Mouse (Mus musculus) heart, embryonic 16.5 days (tissue): ENCODE measurements around the gene Cryba4. TPM values are rescaled to one million over a fixed set of nuclear protein-coding genes. Genes with fewer than 3 reads are reported as not detected.
A peak's percentile ranks its signal among the peaks of the same experiment; 100 is the strongest.

Experiments used
- ATAC-seq: fragments of 200-750 bp; cut with Nextera tagmentation; replicated peaks from 2 replicates; pipeline ENCODE4 v1.8.0; 2017; ENCODE audit warnings: moderate number of reproducible peaks; ENCODE audit not compliant: insufficient read depth, low FRiP score; ENCODE audit errors: extremely low read depth
- H3K27ac ChIP-seq: fragments of 300-500 bp; sonication (generic); 2 replicates; pipeline ENCODE4 v1.5.1; 2014; ENCODE audit warnings: mild to moderate bottlenecking, low read length, control low read depth, moderate library complexity
- H3K27me3 ChIP-seq: fragments of 300-500 bp; sonication (generic); 2 replicates; pipeline ENCODE4 v1.6.1; 2014; ENCODE audit warnings: low read length, mixed read lengths; ENCODE audit not compliant: control insufficient read depth, insufficient read depth
- H3K36me3 ChIP-seq: fragments of 300-500 bp; sonication (generic); 2 replicates; pipeline ENCODE4 v1.6.1; 2014; ENCODE audit not compliant: control insufficient read depth, insufficient read depth
- H3K4me1 ChIP-seq: fragments of 300-500 bp; sonication (generic); 2 replicates; pipeline ENCODE4 v1.6.1; 2014; ENCODE audit warnings: low read length, mixed read lengths; ENCODE audit not compliant: control insufficient read depth, insufficient read depth
- H3K4me2 ChIP-seq: fragments of 300-500 bp; sonication (generic); 2 replicates; pipeline ENCODE4 v1.6.1; 2014; ENCODE audit warnings: low read depth, mild to moderate bottlenecking, control low read depth, low read length
- H3K4me3 ChIP-seq: fragments of 300-500 bp; sonication (generic); 2 replicates; pipeline ENCODE4 v1.5.1; 2014; ENCODE audit warnings: mild to moderate bottlenecking, control low read depth, low read length
- H3K9ac ChIP-seq: fragments of 300-500 bp; sonication (generic); 2 replicates; pipeline ENCODE4 v1.6.1; 2014; ENCODE audit warnings: low read length, control low read depth
- H3K9me3 ChIP-seq: fragments of 300-500 bp; sonication (generic); replicated peaks from 2 replicates; pipeline ENCODE4 v1.6.1; 2016; ENCODE audit warnings: low read length; ENCODE audit not compliant: control insufficient read depth
- WGBS: fragments of 180-500 bp; shearing (Covaris S2); extraction: QIAGEN DNeasy Blood & Tissue Kit; methylation state at CpG from one replicate; pipeline ENCODE4 v1.1.7; 2014; 5-methylcytosine and 5-hydroxymethylcytosine counted together
- polyA plus RNA-seq: library from polyadenylated mRNA; unstranded; fragments of >200 nt; fragmentation: Nextera tagmentation; extraction: Ambion mirVana; gene quantifications from 2 replicates; pipeline ENCODE4 v1.2.1, GENCODE M21; 2015

Cryba4 gene
- polyA plus RNA-seq, 1 experiment from 2014 or later: 1.6 TPM

DNA sequence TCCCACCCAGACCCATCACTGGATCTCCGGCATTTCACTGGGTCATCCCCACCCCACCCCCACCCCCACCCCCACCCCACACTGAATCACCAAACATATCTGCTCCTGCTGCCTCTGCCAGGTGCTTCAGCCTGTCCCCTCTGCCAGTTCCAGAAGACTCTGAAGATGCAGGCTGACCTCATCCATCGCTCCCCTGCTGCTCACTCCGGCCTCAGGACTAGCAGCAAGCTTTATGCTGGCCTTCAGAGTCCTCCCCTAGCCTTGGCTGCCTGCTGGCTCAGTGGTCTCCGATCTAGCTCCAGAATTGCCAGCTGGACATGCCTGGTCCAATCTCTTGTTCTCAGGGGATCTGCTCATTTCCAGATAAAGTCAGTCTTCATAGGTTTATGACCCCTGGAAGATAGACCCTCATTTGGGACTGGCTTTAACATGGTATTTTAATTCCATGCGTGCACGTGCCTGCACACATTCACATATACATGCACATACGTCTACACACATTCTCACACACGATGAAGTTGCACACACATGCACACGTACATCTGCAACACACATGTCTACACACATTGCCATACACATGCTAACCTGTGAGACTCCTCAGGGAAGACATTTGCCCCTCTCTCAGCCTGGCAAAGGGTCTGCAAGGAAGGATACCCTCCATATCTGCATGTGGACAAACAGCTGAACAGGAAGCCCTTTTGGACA is 14.3 kb downstream of the Cryba4 start:
- Histone ChIP-seq H3K4me1 (peaks cover 3% of the 10 kb centered on the region; the same call in 1 of the 2 replicates), H3K9me3 (no peaks in the 10 kb centered on the region), H3K27ac (no peak overlapping the region), H3K36me3 (no peaks in the 10 kb centered on the region), H3K4me3 (no peak overlapping the region), H3K4me2 (no peak overlapping the region), H3K9ac (no peak overlapping the region), H3K27me3 (peaks cover 9% of the 10 kb centered on the region)
- ATAC-seq: no peak
- WGBS: 54% methylated on average over 9 of the region's 9 CpGs

DNA sequence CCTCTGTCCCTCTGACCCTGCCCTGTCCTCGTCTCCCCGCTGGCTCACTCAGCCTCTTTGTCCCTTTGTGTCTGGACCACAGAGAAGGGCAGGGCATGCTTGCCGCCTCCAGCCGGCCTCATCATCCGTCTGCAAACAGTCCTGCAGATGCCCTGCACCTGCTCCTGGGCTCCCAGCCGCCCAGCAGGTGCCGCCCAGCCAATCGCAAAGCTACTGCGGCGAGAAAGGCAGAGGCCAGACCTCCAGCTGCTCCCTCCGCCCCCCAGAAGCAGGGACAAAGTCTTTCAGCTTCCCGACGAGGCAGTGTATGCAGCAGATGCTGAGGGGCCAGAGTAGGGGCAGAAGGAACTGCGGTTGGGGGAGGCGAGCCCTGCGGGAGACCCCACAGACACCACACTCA is 14.9 kb downstream of the Cryba4 start:
- no peak for ATAC-seq
- no peak overlapping the region for H3K9ac ChIP-seq
- no peaks in the 10 kb centered on the region for H3K9me3 ChIP-seq
- no peaks in the 10 kb centered on the region for H3K36me3 ChIP-seq
- no peaks in the 10 kb centered on the region; the same call in 1 of the 2 replicates for H3K4me1 ChIP-seq
- no peak overlapping the region for H3K4me2 ChIP-seq
- no peak overlapping the region for H3K4me3 ChIP-seq
- H3K27ac ChIP-seq: no peak overlapping the region
- H3K27me3 ChIP-seq: peaks cover 9% of the 10 kb centered on the region
- WGBS: 8% methylated on average over 16 of the region's 16 CpGs

DNA sequence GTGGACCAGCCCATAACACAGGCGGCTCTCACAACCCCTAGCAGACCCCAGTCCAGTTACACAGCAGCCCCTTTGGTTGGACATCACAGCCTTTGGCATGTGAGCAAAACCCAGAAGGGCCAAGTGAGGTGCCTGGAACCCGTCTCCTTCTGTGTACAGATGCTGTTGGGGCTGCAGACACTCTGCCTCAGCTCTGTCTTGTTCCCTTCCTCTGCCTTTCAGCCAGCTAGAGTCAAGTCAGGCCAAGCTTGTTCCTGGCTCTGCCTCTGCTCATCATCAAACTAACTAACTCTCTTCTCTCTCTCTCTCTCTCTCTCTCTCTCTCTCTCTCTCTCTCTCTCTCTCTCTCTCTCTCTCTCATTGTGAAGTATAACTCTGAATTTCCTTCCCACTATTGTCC is 15.7 kb downstream of the Cryba4 start:
- peaks cover 12% of the 10 kb centered on the region for H3K27me3 ChIP-seq
- no peak for ATAC-seq
- no peak overlapping the region for H3K4me2 ChIP-seq

DNA sequence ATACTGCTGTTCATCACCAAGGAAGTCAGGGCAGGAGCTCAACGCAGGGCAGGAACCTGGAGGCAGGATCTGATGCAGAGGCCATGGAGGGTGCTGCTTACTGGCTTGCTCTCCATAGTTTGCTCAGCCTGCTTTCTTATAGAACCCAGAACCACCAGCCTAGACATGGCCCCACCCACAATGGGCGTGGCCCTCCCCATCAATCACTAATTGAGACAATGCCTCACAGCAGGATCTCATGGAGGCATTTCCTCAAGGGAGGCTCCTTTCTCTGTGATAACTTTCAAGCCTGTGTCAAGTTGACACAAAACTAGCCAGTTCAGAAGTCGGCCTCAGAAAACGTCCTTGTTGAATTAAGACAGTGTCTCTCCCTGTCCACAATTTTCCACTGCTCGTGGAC is 16.5 kb downstream of the Cryba4 start:
- no peak overlapping the region for H3K4me2 ChIP-seq
- H3K4me1 ChIP-seq: no peaks in the 10 kb centered on the region; the same call in 1 of the 2 replicates
- peaks cover 14% of the 10 kb centered on the region for H3K27me3 ChIP-seq
- WGBS: 61% methylated on average over 5 of the region's 5 CpGs
- H3K9ac ChIP-seq: no peak overlapping the region
- ATAC-seq: no peak
- H3K9me3 ChIP-seq: no peaks in the 10 kb centered on the region
- H3K4me3 ChIP-seq: no peak overlapping the region
- H3K36me3 ChIP-seq: no peaks in the 10 kb centered on the region
- H3K27ac ChIP-seq: no peak overlapping the region

More for the DNA sequence above, 15.7 kb downstream of the Cryba4 start:
- H3K4me1 ChIP-seq: no peaks in the 10 kb centered on the region; the same call in 1 of the 2 replicates
- no peaks in the 10 kb centered on the region for H3K9me3 ChIP-seq
- H3K4me3 ChIP-seq: no peak overlapping the region
- H3K36me3 ChIP-seq: no peaks in the 10 kb centered on the region
- no peak overlapping the region for H3K27ac ChIP-seq
- no peak overlapping the region for H3K9ac ChIP-seq
- WGBS: 75% methylated on average over 2 of the region's 2 CpGs

DNA sequence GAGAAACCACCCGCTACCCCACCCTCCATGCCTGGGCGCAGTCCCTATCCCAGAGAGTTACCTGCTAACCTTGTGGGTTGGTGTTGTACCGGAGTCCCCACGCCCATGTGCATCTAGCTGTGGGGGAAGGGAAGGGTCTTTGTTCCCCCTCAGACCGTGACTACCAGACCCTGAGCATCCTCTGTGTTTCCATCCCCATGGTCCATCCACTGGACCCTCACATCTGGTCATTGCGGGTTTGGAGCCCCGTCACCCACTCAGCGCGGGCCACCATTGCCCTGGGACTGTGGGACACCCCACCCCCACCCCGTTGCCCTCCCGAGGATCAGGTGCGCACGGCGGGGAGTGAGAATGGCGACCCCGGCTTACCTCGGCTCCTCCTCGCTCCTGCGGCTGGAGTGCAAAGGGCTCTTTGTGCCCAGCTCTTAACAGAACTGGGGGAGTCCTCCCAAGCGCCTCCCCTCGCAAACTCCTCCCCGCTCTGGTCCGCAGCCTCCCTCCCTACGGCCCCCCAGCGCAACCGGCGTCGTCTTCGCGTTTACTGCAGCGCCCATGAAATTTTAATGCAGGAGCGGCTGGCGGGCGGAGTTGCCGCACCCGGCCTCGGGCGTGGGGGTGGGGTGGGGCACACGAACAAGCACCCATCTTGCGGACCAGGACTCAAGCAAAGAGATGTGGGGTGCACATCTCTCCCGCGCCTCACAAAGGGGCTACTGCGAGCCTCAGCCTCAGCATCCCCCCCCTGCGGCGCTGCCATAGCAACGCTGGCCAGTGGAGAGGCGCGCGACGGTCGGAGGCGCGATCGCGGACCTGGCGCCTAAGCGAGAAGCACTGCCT is 23.9 kb downstream of the Cryba4 start:
- peaks cover 6% of the 10 kb centered on the region for H3K4me1 ChIP-seq
- no peaks in the 10 kb centered on the region for H3K36me3 ChIP-seq
- H3K27ac ChIP-seq: no peak overlapping the region
- no peak for ATAC-seq
- H3K9ac ChIP-seq: no peak overlapping the region
- no peaks in the 10 kb centered on the region for H3K9me3 ChIP-seq
- H3K27me3 ChIP-seq: peaks cover 73% of the 10 kb centered on the region
- peak overlapping the region; percentile 30 for H3K4me3 ChIP-seq
- H3K4me2 ChIP-seq: peak overlapping the region; percentile 53
- 1% methylated on average over 57 of the region's 57 CpGs for WGBS

DNA sequence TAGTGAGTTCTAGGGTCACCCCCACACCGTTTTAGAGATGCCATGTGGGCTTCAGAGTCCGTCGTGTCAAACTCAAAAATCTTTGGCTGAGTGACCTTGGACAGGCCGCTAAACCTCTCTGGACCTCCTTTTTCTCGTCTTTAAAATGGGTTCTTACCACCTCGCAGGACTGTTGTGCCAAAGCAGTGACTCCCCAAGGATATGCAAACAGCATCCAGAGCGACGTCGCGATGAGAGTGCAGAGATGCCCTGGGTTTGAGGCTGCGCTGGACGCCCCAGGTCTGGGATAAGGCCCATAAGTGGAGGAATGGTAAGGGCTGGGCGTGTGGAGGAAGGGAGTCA is 24.4 kb downstream of the Cryba4 start:
- peak overlapping the region; percentile 30 for H3K4me3 ChIP-seq
- no peak overlapping the region for H3K27ac ChIP-seq
- peaks cover 6% of the 10 kb centered on the region for H3K4me1 ChIP-seq
- H3K4me2 ChIP-seq: no peak overlapping the region
- 2% methylated on average over 13 of the region's 13 CpGs for WGBS
- no peaks in the 10 kb centered on the region for H3K9me3 ChIP-seq
- no peak for ATAC-seq
- H3K36me3 ChIP-seq: no peaks in the 10 kb centered on the region
- peaks cover 73% of the 10 kb centered on the region for H3K27me3 ChIP-seq
- no peak overlapping the region for H3K9ac ChIP-seq

DNA sequence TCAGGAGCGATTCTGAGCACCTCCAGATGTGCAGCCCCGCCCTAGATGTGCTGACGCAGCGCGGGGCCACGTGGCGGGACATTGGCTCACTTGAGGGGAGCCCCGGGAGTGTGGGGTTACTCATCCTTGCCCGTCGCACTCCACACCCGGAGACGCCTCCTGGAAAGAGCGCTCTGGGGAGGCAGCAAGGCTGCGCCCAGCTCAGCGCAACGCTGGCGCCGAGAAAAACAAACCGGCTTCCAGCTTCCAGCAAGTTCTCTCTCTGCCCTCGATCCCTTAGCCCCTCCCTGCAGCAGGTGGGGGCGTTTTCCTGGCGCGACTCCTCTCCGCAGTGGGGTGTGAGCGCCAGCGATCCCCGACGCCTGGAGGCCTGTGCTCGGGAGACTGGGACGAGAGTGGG is 25.0 kb downstream of the Cryba4 start:
- under 1% methylated on average over 29 of the region's 30 CpGs for WGBS
- H3K4me2 ChIP-seq: peak overlapping the region; percentile 48
- no peaks in the 10 kb centered on the region for H3K36me3 ChIP-seq
- H3K9ac ChIP-seq: no peak overlapping the region; the same call in 1 of the 2 replicates
- H3K9me3 ChIP-seq: no peaks in the 10 kb centered on the region
- no peak overlapping the region for H3K27ac ChIP-seq
- H3K4me3 ChIP-seq: peak overlapping the region; percentile 27
- H3K4me1 ChIP-seq: peaks cover 6% of the 10 kb centered on the region
- peaks cover 73% of the 10 kb centered on the region for H3K27me3 ChIP-seq
- ATAC-seq: no peak

DNA sequence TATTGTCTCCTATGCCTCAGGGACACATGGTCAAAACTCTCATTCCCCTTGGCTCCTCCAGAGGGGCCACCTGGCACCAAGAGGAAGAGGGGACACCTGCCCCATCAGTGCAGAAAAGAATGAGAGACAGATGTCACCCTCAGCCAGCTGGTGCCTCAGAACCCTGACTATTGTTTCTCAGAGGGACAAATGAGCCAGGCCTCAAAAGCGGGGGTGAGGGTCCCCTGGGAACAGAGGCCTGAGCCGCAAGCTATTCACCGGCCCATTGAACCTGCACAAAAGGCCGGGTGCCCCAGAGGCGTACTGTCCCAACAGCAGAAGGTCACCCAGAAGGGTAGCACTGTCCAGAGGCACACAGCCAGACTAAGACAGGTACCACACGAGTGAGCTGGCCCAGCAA is 26.7 kb downstream of the Cryba4 start:
- ATAC-seq: no peak
- Histone ChIP-seq H3K9me3 (no peaks in the 10 kb centered on the region), H3K4me1 (peaks cover 6% of the 10 kb centered on the region), H3K9ac (no peak overlapping the region), H3K4me3 (no peak overlapping the region), H3K36me3 (no peaks in the 10 kb centered on the region), H3K27ac (no peak overlapping the region), H3K4me2 (no peak overlapping the region), H3K27me3 (peaks cover 69% of the 10 kb centered on the region)
- 74% methylated on average over 6 of the region's 6 CpGs for WGBS

DNA sequence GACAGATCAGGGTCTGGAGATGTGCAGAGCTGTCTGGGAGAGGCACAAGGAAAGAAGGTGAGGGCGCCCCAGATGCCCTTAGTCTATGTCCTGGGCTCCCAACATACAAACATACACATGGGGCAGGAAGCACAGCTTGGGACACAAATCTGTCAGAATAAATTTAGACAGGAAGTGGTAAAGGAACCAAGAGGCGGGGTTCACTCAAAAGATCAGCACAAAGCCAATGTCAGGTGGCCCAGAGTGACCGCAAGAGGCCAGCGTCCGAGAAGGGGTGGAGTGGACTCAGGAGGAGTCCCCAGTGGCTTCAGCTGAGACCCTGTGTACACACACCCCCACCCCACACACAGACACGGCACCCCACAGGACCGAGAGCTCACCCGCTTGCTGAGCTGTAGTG is 32.1 kb downstream of the Cryba4 start:
- H3K27me3 ChIP-seq: peaks cover 26% of the 10 kb centered on the region
- no peak overlapping the region for H3K4me2 ChIP-seq
- no peak overlapping the region for H3K4me3 ChIP-seq
- ATAC-seq: no peak
- WGBS: 69% methylated on average over 8 of the region's 8 CpGs
- no peak overlapping the region for H3K9ac ChIP-seq
- H3K4me1 ChIP-seq: peaks cover 2% of the 10 kb centered on the region
- no peaks in the 10 kb centered on the region for H3K36me3 ChIP-seq
- no peaks in the 10 kb centered on the region for H3K9me3 ChIP-seq
- H3K27ac ChIP-seq: no peak overlapping the region
